Mouse (Mus musculus): ENCODE measurements around the gene Smim24. TPM values are rescaled to one million over a fixed set of nuclear protein-coding genes. Genes with fewer than 3 reads are reported as not detected.
A peak's percentile ranks its signal among the peaks of the same experiment; 100 is the strongest.

The Smim24 gene
- polyA plus RNA-seq (2015; fragmentation: Nextera tagmentation; extraction: Ambion mirVana), result 1,233 and 1,333 TPM in 2 replicates

DNA sequence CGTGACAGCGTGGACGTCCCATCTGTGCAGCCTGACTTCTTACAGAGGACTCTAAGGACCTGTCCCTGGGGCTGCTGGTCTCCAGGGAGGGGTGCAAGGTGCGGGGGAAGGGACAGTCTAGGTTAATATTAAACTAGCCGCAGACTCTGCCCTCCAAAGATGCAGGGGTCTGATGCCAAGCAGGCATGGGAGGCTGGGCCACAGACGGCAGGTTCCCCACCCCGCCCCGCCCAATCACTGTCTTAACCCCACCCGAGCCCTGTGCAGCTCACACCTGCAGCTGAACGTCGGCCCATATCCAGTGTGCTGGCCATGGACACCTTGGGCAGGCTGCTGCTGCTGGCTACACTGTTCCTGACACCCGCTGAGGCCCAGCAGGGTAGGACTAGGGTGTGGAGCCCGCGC lies at the start of gene Smim24:
Gene Smim24 (plus strand): TSS at position 271 of the 405 bp plus-strand sequence.
- H3K27me3 ChIP-seq (replicated peaks; ENCODE audit: control insufficient read depth, insufficient read depth, low read length), result no peaks in the 10 kb centered on the region
- peak within 1 kb of the TSS; percentile 79 for H3K4me2 ChIP-seq (replicated peaks; ENCODE audit: low read depth)
- H3K27ac ChIP-seq (ENCODE audit: low read depth, low read length), result peak within 1 kb of the TSS; percentile 95
- TF ChIP-seq CTCF (IDR thresholded peaks at IDR 0.05; ENCODE audit: low read depth), result no peak
- peaks cover 24% of the 10 kb centered on the region for H3K36me3 ChIP-seq (ENCODE audit: control insufficient read depth, insufficient read depth)
- peak within 1 kb of the TSS; percentile 48 for H3K4me3 ChIP-seq (ENCODE audit: low read depth, low read length)
- H3K9me3 ChIP-seq (ENCODE audit: control insufficient read depth), result no peaks in the 10 kb centered on the region
- peak; percentile 87 for ATAC-seq
- peak within 1 kb of the TSS; percentile 63 for H3K9ac ChIP-seq (ENCODE audit: low read depth, low read length)
- H3K4me1 ChIP-seq (replicated peaks; ENCODE audit: control insufficient read depth, insufficient read depth, low read length), result no peaks in the 10 kb centered on the region; the same call in 1 of the 2 replicates
- WGBS, result 32% methylated on average over 14 of the region's 14 CpGs

DNA sequence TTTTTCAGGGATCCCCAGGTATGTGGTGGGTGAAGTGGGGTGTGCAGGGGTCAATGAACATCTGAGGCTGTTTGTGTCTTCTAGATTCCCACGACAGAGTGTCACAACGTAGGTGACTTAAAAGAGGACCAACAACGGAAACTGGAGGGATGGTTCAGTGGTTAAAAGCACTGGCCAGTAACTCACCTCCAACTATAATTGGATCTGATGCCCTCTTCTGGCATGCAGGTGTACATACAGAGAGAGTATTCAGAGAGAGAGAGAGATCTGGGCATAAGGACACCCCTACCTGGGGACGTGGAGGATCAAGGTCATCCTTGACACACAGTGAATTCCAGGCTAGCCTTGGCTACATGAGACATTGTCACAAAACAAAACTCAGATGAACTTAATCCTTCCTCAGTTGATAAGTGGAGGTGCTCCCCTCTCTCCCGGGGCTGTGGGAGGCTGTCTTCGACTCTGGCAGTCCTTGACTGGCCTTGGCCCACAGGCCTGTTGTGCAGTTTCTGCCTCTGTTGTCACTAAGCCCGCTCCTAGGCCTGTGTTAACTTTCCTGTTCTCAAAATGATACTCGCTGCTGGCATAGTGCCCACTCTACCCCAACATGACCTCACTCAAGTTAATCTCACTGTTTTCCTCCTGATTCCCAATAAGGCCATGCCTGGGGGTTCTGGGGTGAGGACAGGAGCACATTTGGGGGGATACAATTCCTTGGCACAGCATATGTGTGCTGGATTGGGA lies 48.3 kb upstream of the Smim24 start:
- peak; percentile 64 for TF ChIP-seq CTCF (IDR thresholded peaks at IDR 0.05; ENCODE audit: low read depth)
- no peak overlapping the region for H3K27ac ChIP-seq (ENCODE audit: low read depth, low read length)
- H3K4me3 ChIP-seq (ENCODE audit: low read depth, low read length), result no peak overlapping the region
- H3K9me3 ChIP-seq (ENCODE audit: control insufficient read depth), result no peaks in the 10 kb centered on the region
- H3K9ac ChIP-seq (ENCODE audit: low read depth, low read length), result no peak overlapping the region
- H3K4me1 ChIP-seq (replicated peaks; ENCODE audit: control insufficient read depth, insufficient read depth, low read length), result 0 out of 2 replicates have a peak, but pooled peaks cover 2% of the 10 kb centered on the region
- peaks cover 14% of the 10 kb centered on the region for H3K27me3 ChIP-seq (replicated peaks; ENCODE audit: control insufficient read depth, insufficient read depth, low read length)
- WGBS, result 46% methylated on average over 8 of the region's 8 CpGs
- H3K36me3 ChIP-seq (ENCODE audit: control insufficient read depth, insufficient read depth), result peaks cover 13% of the 10 kb centered on the region; the same call in 1 of the 2 replicates
- H3K4me2 ChIP-seq (replicated peaks; ENCODE audit: low read depth), result no peak overlapping the region
- no peak for ATAC-seq

DNA sequence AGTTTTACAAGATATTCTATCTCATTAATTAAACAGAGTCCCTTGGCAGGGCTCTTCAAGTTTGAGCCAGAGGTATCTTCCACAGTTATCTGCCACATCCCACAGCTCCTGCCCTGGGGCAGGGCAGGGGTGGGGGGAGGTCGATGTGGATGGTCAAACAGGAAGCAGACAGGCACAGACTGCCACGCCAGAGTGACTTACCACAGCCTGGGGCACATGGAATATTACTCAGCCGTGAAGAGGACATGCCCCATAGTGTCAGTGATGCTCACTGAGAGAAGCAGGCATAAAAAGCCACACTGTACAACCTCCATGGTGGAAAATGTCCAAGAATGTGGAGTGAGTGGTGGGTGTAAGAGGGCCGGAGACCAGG lies 47.7 kb upstream of the Smim24 start:
- no peak for ATAC-seq
- no peak overlapping the region for H3K27ac ChIP-seq (ENCODE audit: low read depth, low read length)
- 85% methylated on average over 4 of the region's 4 CpGs for WGBS

DNA sequence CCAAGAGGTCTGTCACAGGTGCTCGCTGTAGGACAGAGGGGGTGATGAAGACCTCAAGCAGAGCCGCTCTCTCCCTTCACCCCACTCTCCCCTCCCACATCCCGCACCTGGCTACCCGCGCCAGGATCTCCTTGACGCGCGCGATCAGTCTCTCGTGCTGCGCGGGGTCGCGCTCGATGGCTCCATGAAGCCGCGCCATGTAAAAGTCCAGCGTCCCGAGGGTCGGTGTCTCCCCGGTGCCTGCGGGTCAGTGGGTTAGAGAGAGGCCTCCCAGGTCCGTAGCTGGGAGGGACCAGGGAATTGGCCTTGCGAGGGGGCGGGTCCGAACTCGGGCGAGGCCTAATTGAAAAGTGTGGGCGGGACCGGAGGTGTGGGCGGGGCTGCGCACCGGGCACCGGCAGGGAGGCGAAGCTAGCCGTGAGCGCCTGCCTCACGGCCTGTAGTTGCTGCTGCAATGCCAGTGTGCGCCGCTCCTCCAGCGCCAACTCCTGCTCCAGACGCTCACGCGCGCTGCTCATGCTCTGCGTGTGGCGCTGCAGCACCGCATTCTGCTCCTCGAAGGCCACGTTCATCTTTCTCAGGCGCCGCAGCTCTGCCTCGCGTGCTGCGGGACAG lies 46.3 kb upstream of the Smim24 start:
- no peak overlapping the region for H3K27ac ChIP-seq (ENCODE audit: low read depth, low read length)
- TF ChIP-seq CTCF (IDR thresholded peaks at IDR 0.05; ENCODE audit: low read depth), result peak; percentile 70
- H3K9me3 ChIP-seq (ENCODE audit: control insufficient read depth), result no peaks in the 10 kb centered on the region
- H3K27me3 ChIP-seq (replicated peaks; ENCODE audit: control insufficient read depth, insufficient read depth, low read length), result peaks cover 14% of the 10 kb centered on the region
- peak; percentile 46 for ATAC-seq
- no peaks in the 10 kb centered on the region for H3K4me1 ChIP-seq (replicated peaks; ENCODE audit: control insufficient read depth, insufficient read depth, low read length)
- peak overlapping the region; percentile 27; the same call in 1 of the 2 replicates for H3K4me3 ChIP-seq (ENCODE audit: low read depth, low read length)
- peak overlapping the region; percentile 67 for H3K4me2 ChIP-seq (replicated peaks; ENCODE audit: low read depth)
- H3K9ac ChIP-seq (ENCODE audit: low read depth, low read length), result 0 out of 2 replicates have a peak overlapping the region, but pooled peaks have one; percentile 13
- 13% methylated on average over 55 of the region's 55 CpGs for WGBS
- H3K36me3 ChIP-seq (ENCODE audit: control insufficient read depth, insufficient read depth), result peaks cover 13% of the 10 kb centered on the region; the same call in 1 of the 2 replicates

More for the DNA sequence above, 47.7 kb upstream of the Smim24 start:
- Histone ChIP-seq H3K9ac (ENCODE audit: low read depth, low read length) (no peak overlapping the region), H3K4me3 (ENCODE audit: low read depth, low read length) (no peak overlapping the region), H3K4me2 (replicated peaks; ENCODE audit: low read depth) (no peak overlapping the region), H3K4me1 (replicated peaks; ENCODE audit: control insufficient read depth, insufficient read depth, low read length) (0 out of 2 replicates have a peak, but pooled peaks cover 2% of the 10 kb centered on the region), H3K36me3 (ENCODE audit: control insufficient read depth, insufficient read depth) (peaks cover 13% of the 10 kb centered on the region; the same call in 1 of the 2 replicates), H3K27me3 (replicated peaks; ENCODE audit: control insufficient read depth, insufficient read depth, low read length) (peaks cover 14% of the 10 kb centered on the region), H3K9me3 (ENCODE audit: control insufficient read depth) (no peaks in the 10 kb centered on the region)
- no peak for TF ChIP-seq CTCF (IDR thresholded peaks at IDR 0.05; ENCODE audit: low read depth)

DNA sequence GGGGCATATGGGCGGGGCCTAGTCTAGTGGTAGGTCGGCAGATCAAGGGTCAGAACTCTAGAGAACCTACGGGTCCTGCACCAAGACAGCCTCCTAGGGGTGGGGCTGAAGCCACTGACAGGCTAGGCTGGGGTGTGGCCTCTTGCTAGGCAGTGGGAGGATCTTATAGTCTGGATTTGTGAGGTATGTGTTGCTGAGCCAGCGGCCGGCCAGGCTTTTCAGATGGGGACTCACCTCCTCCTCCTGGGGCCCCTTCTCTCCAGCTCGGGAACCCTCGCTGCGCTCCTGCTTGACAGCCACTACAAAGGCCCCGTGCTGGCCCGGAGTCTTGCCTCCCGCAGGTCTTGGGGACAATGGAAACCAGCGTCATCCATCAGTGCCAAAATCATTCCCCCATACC lies 43.7 kb upstream of the Smim24 start:
- Histone ChIP-seq H3K9me3 (ENCODE audit: control insufficient read depth) (no peaks in the 10 kb centered on the region), H3K4me1 (replicated peaks; ENCODE audit: control insufficient read depth, insufficient read depth, low read length) (no peaks in the 10 kb centered on the region), H3K36me3 (ENCODE audit: control insufficient read depth, insufficient read depth) (peaks cover 13% of the 10 kb centered on the region; the same call in 1 of the 2 replicates), H3K4me2 (replicated peaks; ENCODE audit: low read depth) (peak overlapping the region; percentile 90), H3K27ac (ENCODE audit: low read depth, low read length) (no peak overlapping the region; the same call in 1 of the 2 replicates), H3K27me3 (replicated peaks; ENCODE audit: control insufficient read depth, insufficient read depth, low read length) (no peaks in the 10 kb centered on the region), H3K4me3 (ENCODE audit: low read depth, low read length) (peak overlapping the region; percentile 76), H3K9ac (ENCODE audit: low read depth, low read length) (0 out of 2 replicates have a peak overlapping the region, but pooled peaks have one; percentile 73)
- 4% methylated on average over 12 of the region's 12 CpGs for WGBS
- no peak for ATAC-seq
- no peak for TF ChIP-seq CTCF (IDR thresholded peaks at IDR 0.05; ENCODE audit: low read depth)

DNA sequence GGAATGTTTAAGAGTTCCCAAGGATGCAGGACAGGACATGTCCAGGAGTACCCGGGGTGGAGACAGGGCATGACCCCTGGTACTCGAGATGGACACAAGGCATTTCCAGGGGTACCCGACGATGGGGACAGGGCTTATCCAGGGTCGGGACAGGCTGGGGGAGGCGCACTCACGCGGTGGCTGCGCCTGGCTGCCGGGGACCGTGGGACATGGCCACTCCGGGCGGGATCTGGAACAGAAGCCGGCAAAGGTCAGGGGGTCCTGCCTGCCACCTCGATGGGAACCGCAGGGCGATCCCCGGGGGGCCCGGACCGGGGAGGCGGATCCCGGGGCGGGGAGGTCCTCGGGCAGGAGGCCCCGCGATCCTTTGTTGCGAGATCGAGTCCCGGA lies 42.9 kb upstream of the Smim24 start:
- TF ChIP-seq CTCF (IDR thresholded peaks at IDR 0.05; ENCODE audit: low read depth), result no peak
- peak overlapping the region; percentile 76 for H3K4me3 ChIP-seq (ENCODE audit: low read depth, low read length)
- H3K4me1 ChIP-seq (replicated peaks; ENCODE audit: control insufficient read depth, insufficient read depth, low read length), result no peaks in the 10 kb centered on the region
- ATAC-seq, result no peak
- H3K27ac ChIP-seq (ENCODE audit: low read depth, low read length), result peak overlapping the region; percentile 75
- H3K36me3 ChIP-seq (ENCODE audit: control insufficient read depth, insufficient read depth), result peaks cover 13% of the 10 kb centered on the region; the same call in 1 of the 2 replicates
- no peaks in the 10 kb centered on the region for H3K9me3 ChIP-seq (ENCODE audit: control insufficient read depth)
- no peaks in the 10 kb centered on the region for H3K27me3 ChIP-seq (replicated peaks; ENCODE audit: control insufficient read depth, insufficient read depth, low read length)
- H3K4me2 ChIP-seq (replicated peaks; ENCODE audit: low read depth), result peak overlapping the region; percentile 90
- H3K9ac ChIP-seq (ENCODE audit: low read depth, low read length), result peak overlapping the region; percentile 73
- WGBS, result under 1% methylated on average over 28 of the region's 29 CpGs

All from intestine, postnatal 0 days (tissue).